Mouse (Mus musculus): ENCODE data around the gene Vmn1r202.

- TF ChIP-seq CTCF (IDR thresholded peaks at IDR 0.05; ENCODE audit: low read depth, low read length), result no peak
- no peak for TF ChIP-seq POLR2A (IDR thresholded peaks at IDR 0.05; ENCODE audit: extremely low read depth, insufficient read depth, low read length)
Measured at GRCm38 (mm10) chr13:22471623-22472022, 33.6 kb downstream of the Vmn1r202 start, which contains the start of gene Vmn1r201.
